Mouse (Mus musculus): ENCODE results near the gene Trim33. TPM values are rescaled to one million over a fixed set of nuclear protein-coding genes. Genes with fewer than 3 reads are reported as not detected.

Gene Trim33
- polyA plus RNA-seq, 1 experiment from 2014 or later: 21.5 TPM

DNA sequence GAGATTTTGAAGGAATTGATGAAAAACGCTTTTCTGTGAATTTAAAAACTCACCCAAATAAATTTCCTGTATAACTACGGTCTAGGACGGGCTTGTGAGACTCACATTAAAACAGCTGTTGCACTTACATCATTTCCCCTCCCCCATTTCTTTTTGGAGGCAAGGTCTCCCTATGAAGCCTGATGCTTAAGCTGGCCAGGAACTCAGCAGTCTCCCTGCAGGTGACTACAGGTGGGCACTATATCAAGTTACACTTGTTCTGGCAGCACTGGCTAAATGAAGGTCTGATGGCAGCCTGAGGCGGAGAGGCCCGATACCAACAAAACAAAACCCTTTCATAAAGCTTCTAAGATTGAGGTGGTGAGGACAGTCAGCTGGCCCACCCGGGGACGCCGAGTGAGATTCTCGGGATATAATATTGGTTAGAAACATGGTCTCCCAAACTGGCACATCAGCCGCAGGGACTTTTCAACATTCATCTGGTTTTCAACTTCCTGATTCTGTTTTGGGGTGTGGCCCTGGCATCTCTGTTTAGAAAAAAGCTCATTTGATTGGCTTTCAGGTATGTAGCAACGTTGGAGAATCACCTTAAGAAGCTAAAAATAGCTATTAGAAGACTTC lies 422 bp upstream of the Trim33 start:
- H3K9ac ChIP-seq (ENCODE audit: low read length): peak overlapping the region; percentile 89
- H3K27me3 ChIP-seq (ENCODE audit: control insufficient read depth, insufficient read depth, low read length): no peaks in the 10 kb centered on the region
- 14% methylated on average over 11 of the region's 11 CpGs for WGBS
- H3K4me3 ChIP-seq (ENCODE audit: low read depth, low read length): peak overlapping the region; percentile 78
- no peak overlapping the region for H3K27ac ChIP-seq (ENCODE audit: low read depth, low read length)
- H3K9me3 ChIP-seq (ENCODE audit: control insufficient read depth, low read length): no peaks in the 10 kb centered on the region
- peak overlapping the region; percentile 57 for H3K4me2 ChIP-seq
- DNase-seq (ENCODE audit: low spot score, missing footprints) (no peak), ATAC-seq (ENCODE audit: low FRiP score) (no peak)
- no peaks in the 10 kb centered on the region for H3K36me3 ChIP-seq (ENCODE audit: control insufficient read depth, insufficient read depth, low read length)
- peaks cover 12% of the 10 kb centered on the region for H3K4me1 ChIP-seq (ENCODE audit: control insufficient read depth, insufficient read depth, low read length)

DNA sequence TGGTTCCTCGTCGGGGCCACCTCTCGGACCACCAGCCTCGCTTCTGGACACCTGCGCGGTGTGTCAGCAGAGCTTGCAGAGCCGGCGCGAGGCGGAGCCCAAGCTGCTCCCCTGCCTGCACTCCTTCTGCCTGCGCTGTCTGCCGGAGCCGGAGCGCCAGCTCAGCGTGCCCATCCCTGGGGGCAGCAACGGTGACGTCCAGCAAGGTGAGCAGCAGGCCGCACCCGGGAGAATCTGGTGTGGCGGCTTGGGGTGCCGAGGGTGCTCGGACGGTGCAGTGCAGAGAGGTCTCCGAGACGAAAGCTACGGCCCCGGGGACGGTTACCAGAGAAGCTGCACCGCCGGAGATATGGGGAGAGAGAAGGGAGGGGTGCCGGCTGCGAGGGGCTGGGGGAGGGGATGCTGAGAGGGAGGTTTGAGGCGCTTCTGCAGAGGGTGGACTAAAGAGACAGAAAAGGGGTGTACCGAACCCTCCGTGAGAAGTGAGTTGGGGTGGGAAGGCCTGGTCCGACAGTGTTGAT lies 1.2 kb downstream of the Trim33 start:
- peak; percentile 60 for ATAC-seq (ENCODE audit: low FRiP score)
- H3K9ac ChIP-seq (ENCODE audit: low read length): peak overlapping the region; percentile 89
- H3K27ac ChIP-seq (ENCODE audit: low read depth, low read length): peak overlapping the region; percentile 90
- peak; percentile 96 for DNase-seq (ENCODE audit: low spot score, missing footprints)
- 0% methylated on average over 32 of the region's 36 CpGs for WGBS
- no peaks in the 10 kb centered on the region for H3K27me3 ChIP-seq (ENCODE audit: control insufficient read depth, insufficient read depth, low read length)
- H3K4me2 ChIP-seq: peak overlapping the region; percentile 95
- H3K36me3 ChIP-seq (ENCODE audit: control insufficient read depth, insufficient read depth, low read length): no peaks in the 10 kb centered on the region
- H3K4me3 ChIP-seq (ENCODE audit: low read depth, low read length): peak overlapping the region; percentile 78
- H3K4me1 ChIP-seq (ENCODE audit: control insufficient read depth, insufficient read depth, low read length): peaks cover 12% of the 10 kb centered on the region
- H3K9me3 ChIP-seq (ENCODE audit: control insufficient read depth, low read length): no peaks in the 10 kb centered on the region

DNA sequence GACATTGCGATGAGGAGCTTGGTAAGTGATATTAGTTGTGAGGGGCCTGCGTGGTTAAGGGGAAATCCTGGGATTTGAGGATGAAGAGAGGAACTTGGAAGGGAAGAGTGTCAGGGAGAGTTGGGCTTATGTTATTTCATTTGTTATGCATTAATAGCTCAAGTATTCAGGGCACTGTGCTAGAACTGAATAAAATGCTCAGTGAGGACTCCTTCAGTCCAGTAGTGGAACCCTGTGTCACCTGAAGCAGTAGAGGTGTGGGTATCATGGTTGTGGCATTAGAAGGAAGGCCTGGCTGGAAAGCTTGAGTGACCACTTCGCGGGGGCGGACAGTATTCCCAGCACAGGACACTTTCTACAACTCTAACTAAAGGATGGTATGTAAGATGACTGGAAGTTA lies 1.8 kb downstream of the Trim33 start:
- 31% methylated on average over 5 of the region's 5 CpGs for WGBS
- Histone ChIP-seq H3K9me3 (ENCODE audit: control insufficient read depth, low read length) (no peaks in the 10 kb centered on the region), H3K4me1 (ENCODE audit: control insufficient read depth, insufficient read depth, low read length) (peaks cover 12% of the 10 kb centered on the region), H3K36me3 (ENCODE audit: control insufficient read depth, insufficient read depth, low read length) (no peaks in the 10 kb centered on the region), H3K9ac (ENCODE audit: low read length) (peak overlapping the region; percentile 89), H3K27me3 (ENCODE audit: control insufficient read depth, insufficient read depth, low read length) (no peaks in the 10 kb centered on the region), H3K4me2 (peak overlapping the region; percentile 95), H3K4me3 (ENCODE audit: low read depth, low read length) (peak overlapping the region; percentile 78), H3K27ac (ENCODE audit: low read depth, low read length) (no peak overlapping the region)
- ATAC-seq (ENCODE audit: low FRiP score) (no peak), DNase-seq (ENCODE audit: low spot score, missing footprints) (no peak)

DNA sequence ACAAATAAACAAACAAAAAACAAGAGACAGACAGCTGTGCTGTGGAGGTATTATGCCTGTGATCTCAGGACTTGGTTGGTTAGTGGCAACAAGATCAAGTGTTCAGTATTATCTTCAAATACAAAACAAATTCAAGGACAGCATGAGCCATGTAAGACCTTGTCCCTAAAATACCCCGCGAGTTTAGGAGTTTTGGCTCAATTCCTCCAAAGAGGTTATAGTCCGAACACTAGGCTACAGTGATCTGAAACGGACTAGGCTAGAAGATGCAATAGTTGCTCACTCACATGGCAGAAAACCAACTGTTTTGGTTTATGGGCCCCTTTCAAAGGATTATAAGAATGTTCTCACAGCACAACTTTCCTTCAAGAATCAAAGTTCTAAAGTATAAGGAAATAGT lies 9.7 kb downstream of the Trim33 start:
- WGBS: 96% methylated on average over 4 of the region's 4 CpGs
- no peaks in the 10 kb centered on the region for H3K9me3 ChIP-seq (ENCODE audit: control insufficient read depth, low read length)
- H3K4me2 ChIP-seq: no peak overlapping the region
- H3K9ac ChIP-seq (ENCODE audit: low read length): no peak overlapping the region
- H3K4me1 ChIP-seq (ENCODE audit: control insufficient read depth, insufficient read depth, low read length): no peaks in the 10 kb centered on the region
- H3K4me3 ChIP-seq (ENCODE audit: low read depth, low read length): no peak overlapping the region
- DNase-seq (ENCODE audit: low spot score, missing footprints): no peak
- no peaks in the 10 kb centered on the region for H3K27me3 ChIP-seq (ENCODE audit: control insufficient read depth, insufficient read depth, low read length)
- no peak for ATAC-seq (ENCODE audit: low FRiP score)
- H3K36me3 ChIP-seq (ENCODE audit: control insufficient read depth, insufficient read depth, low read length): no peaks in the 10 kb centered on the region
- no peak overlapping the region for H3K27ac ChIP-seq (ENCODE audit: low read depth, low read length)

DNA sequence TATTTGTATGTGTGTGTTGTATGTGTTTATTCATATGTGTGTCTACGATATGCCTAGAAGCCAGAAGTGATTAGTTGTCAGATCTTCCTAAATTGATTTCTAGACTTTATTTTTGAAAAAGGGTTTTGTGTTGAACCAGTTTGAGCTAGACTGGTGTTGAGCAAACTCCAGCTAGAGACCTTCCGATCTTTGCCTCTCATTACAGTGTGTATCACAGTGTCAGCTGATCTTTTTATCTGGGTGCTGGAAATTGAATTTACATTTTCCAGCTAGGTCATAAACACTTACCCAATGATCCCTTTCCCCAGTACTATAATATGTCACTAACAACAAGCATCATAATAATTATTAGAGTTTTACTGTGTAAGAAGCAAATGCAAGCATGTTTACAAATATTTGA lies 12.0 kb downstream of the Trim33 start:
- DNase-seq (ENCODE audit: low spot score, missing footprints): no peak
- Histone ChIP-seq H3K4me2 (no peak overlapping the region), H3K9ac (ENCODE audit: low read length) (no peak overlapping the region), H3K27me3 (ENCODE audit: control insufficient read depth, insufficient read depth, low read length) (no peaks in the 10 kb centered on the region), H3K36me3 (ENCODE audit: control insufficient read depth, insufficient read depth, low read length) (no peaks in the 10 kb centered on the region), H3K4me3 (ENCODE audit: low read depth, low read length) (no peak overlapping the region), H3K27ac (ENCODE audit: low read depth, low read length) (no peak overlapping the region), H3K4me1 (ENCODE audit: control insufficient read depth, insufficient read depth, low read length) (no peaks in the 10 kb centered on the region), H3K9me3 (ENCODE audit: control insufficient read depth, low read length) (no peaks in the 10 kb centered on the region)
- ATAC-seq (ENCODE audit: low FRiP score): no peak
- 97% methylated on average over 2 of the region's 2 CpGs for WGBS

DNA sequence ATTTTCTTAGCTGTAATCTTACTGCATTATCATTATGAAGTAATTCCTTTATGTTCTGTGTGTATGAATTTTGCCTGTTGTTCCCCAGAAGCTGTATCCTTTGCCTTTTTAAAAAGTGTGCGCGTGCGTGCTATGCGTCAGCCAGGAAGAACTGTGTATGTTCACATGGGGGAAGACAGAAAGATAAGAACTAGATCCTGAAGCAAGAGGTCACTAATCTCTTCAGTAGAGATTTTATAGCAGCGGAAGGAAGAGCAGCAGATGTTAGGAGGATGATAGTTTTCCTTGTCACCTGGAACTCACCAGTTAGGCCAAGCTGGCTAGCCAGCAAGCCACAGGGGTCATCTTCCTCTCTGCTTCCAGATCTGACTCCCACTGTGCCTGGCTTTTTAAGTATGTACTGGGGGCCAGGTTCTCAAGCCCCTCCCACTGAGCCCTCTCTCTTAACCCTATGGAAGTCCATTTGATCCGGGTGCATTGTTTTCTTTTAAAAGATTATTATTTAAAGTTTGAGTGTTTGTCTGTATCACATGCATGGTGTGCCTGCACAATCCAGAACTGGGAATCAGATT lies 26.4 kb downstream of the Trim33 start:
- no peaks in the 10 kb centered on the region for H3K9me3 ChIP-seq (ENCODE audit: control insufficient read depth, low read length)
- DNase-seq (ENCODE audit: low spot score, missing footprints) (no peak), ATAC-seq (ENCODE audit: low FRiP score) (no peak)
- no peak overlapping the region for H3K9ac ChIP-seq (ENCODE audit: low read length)
- H3K36me3 ChIP-seq (ENCODE audit: control insufficient read depth, insufficient read depth, low read length): no peaks in the 10 kb centered on the region
- WGBS: 78% methylated on average over 6 of the region's 6 CpGs
- H3K4me3 ChIP-seq (ENCODE audit: low read depth, low read length): no peak overlapping the region
- H3K4me2 ChIP-seq: no peak overlapping the region
- H3K4me1 ChIP-seq (ENCODE audit: control insufficient read depth, insufficient read depth, low read length): no peaks in the 10 kb centered on the region
- no peaks in the 10 kb centered on the region for H3K27me3 ChIP-seq (ENCODE audit: control insufficient read depth, insufficient read depth, low read length)
- no peak overlapping the region for H3K27ac ChIP-seq (ENCODE audit: low read depth, low read length)

DNA sequence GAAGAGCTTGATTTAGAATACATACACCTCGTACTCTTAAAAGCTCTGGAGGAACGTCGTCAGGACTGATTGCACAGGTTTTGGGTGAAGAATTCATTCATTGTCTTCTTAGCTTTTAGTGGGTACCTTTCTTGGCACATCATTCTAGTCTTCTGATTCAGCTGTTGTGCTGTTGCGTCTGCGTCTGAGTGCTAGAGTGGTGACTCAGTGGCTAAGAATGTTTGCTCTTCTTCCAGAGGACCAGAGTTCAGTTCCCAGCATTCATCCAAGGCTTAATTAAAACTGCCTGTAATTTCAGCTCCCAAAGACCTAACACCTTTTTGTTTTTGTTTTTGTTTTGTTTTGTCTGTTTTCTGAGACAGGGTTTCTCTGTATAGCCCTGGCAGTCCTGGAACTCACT lies 30.2 kb downstream of the Trim33 start:
- Histone ChIP-seq H3K9me3 (ENCODE audit: control insufficient read depth, low read length) (no peaks in the 10 kb centered on the region), H3K4me1 (ENCODE audit: control insufficient read depth, insufficient read depth, low read length) (no peaks in the 10 kb centered on the region), H3K4me3 (ENCODE audit: low read depth, low read length) (no peak overlapping the region), H3K4me2 (no peak overlapping the region), H3K27ac (ENCODE audit: low read depth, low read length) (no peak overlapping the region), H3K36me3 (ENCODE audit: control insufficient read depth, insufficient read depth, low read length) (no peaks in the 10 kb centered on the region), H3K27me3 (ENCODE audit: control insufficient read depth, insufficient read depth, low read length) (no peaks in the 10 kb centered on the region), H3K9ac (ENCODE audit: low read length) (no peak overlapping the region)
- ATAC-seq (ENCODE audit: low FRiP score) (no peak), DNase-seq (ENCODE audit: low spot score, missing footprints) (peak; percentile 33)
- WGBS: 83% methylated on average over 5 of the region's 5 CpGs

DNA sequence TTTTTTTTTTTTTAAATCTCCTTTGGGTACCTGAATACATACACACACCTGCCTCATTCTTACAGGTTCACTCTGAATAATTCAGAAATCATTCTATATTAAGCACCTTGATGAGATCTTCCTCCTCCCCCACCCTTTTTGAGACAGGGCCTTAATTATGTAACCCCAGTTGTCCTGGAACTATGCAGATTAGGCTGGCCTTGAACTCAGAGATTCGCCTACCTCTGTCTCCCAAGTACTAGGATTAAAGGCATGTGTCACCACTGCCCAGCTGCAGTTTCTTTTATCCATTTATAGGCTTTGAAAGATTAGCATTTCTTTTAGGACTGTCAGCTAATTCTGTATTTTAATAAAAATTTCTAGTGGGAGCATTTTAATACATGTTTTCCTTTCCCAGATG lies 30.7 kb downstream of the Trim33 start:
- no peak overlapping the region for H3K27ac ChIP-seq (ENCODE audit: low read depth, low read length)
- WGBS: 55% methylated on average over 1 of the region's 1 CpGs

DNA sequence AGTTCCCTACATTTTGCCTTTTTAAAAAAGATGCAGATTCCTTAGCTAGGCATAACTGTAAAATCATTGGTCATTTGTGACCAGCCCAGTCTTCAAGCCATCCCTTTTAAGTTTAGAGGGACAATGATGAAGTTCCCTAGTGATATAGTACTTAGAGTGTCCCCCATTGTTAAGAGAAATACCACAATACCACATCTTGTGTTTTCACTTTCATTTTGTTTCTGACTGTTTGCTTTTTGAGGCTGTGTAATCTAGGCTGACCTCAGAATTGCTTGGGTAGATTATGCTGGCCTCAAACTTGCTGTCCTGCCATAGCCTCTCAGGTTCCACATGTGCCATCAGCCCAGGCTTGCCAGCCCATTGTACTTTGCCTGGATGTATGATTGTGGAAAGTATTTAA lies 35.2 kb downstream of the Trim33 start:
- DNase-seq (ENCODE audit: low spot score, missing footprints) (no peak), ATAC-seq (ENCODE audit: low FRiP score) (no peak)
- no peak overlapping the region for H3K9ac ChIP-seq (ENCODE audit: low read length)
- H3K4me2 ChIP-seq: no peak overlapping the region
- no peaks in the 10 kb centered on the region for H3K27me3 ChIP-seq (ENCODE audit: control insufficient read depth, insufficient read depth, low read length)
- no peaks in the 10 kb centered on the region; the same call in 1 of the 2 replicates for H3K36me3 ChIP-seq (ENCODE audit: control insufficient read depth, insufficient read depth, low read length)
- H3K4me3 ChIP-seq (ENCODE audit: low read depth, low read length): no peak overlapping the region
- no peaks in the 10 kb centered on the region for H3K9me3 ChIP-seq (ENCODE audit: control insufficient read depth, low read length)
- H3K4me1 ChIP-seq (ENCODE audit: control insufficient read depth, insufficient read depth, low read length): no peaks in the 10 kb centered on the region
- no peak overlapping the region for H3K27ac ChIP-seq (ENCODE audit: low read depth, low read length)

More for the DNA sequence above, 30.7 kb downstream of the Trim33 start:
- no peaks in the 10 kb centered on the region for H3K36me3 ChIP-seq (ENCODE audit: control insufficient read depth, insufficient read depth, low read length)
- no peaks in the 10 kb centered on the region for H3K4me1 ChIP-seq (ENCODE audit: control insufficient read depth, insufficient read depth, low read length)
- no peak for DNase-seq (ENCODE audit: low spot score, missing footprints)
- H3K27me3 ChIP-seq (ENCODE audit: control insufficient read depth, insufficient read depth, low read length): no peaks in the 10 kb centered on the region
- H3K4me3 ChIP-seq (ENCODE audit: low read depth, low read length): no peak overlapping the region
- no peak overlapping the region for H3K9ac ChIP-seq (ENCODE audit: low read length)
- ATAC-seq (ENCODE audit: low FRiP score): no peak
- no peaks in the 10 kb centered on the region for H3K9me3 ChIP-seq (ENCODE audit: control insufficient read depth, low read length)
- H3K4me2 ChIP-seq: no peak overlapping the region

Measured in midbrain, embryonic 11.5 days (tissue).